Mouse (Mus musculus) CH12.LX (cell line): ENCODE data around the gene Slc4a7. TPM values are rescaled to one million over a fixed set of nuclear protein-coding genes. Genes with fewer than 3 reads are reported as not detected.

ENCODE experiments used
- DNase-seq: peaks from one replicate; pipeline ENCODE4 v3.0.0-alpha.2; 2013; ENCODE audit errors: extremely low read depth
- H3K27ac ChIP-seq: 2 replicates; pipeline ENCODE4 v1.5.1; 2012; ENCODE audit warnings: low read depth, mild to moderate bottlenecking, control low read depth, moderate library complexity; ENCODE audit not compliant: insufficient read depth
- H3K27me3 ChIP-seq: replicated peaks from 2 replicates; pipeline ENCODE3; 2012; ENCODE audit warnings: inconsistent platforms
- H3K36me3 ChIP-seq, 2 experiments: replicated peaks in 1 of 2; 2 replicates each; pipeline versions ENCODE3 to v1.6.1; 2012; ENCODE audit warnings: inconsistent platforms in 1 of 2, low read length in 1 of 2, mild to moderate bottlenecking in 1 of 2, mixed read lengths in 1 of 2, moderate library complexity in 1 of 2; ENCODE audit not compliant: control insufficient read depth in 1 of 2, insufficient read depth in 1 of 2
- H3K4me1 ChIP-seq, 2 experiments: 2 replicates each; pipeline ENCODE4 v1.6.1; 2012; ENCODE audit warnings: inconsistent platforms in 1 of 2, moderate library complexity in 1 of 2; ENCODE audit not compliant: insufficient read depth in 2 of 2, control insufficient read depth in 1 of 2
- H3K4me2 ChIP-seq: 2 replicates; pipeline ENCODE4 v1.6.1; 2012; ENCODE audit warnings: low read depth, mild to moderate bottlenecking, control low read depth; ENCODE audit not compliant: poor library complexity, insufficient read depth, severe bottlenecking
- H3K4me3 ChIP-seq, 3 experiments: fragments of 150-350 bp in 1 of 3; sonication (generic) in 1 of 3; replicated peaks in 1 of 3; 2 replicates each; pipeline versions ENCODE3 to v1.5.1; 2011 to 2012; ENCODE audit warnings: low read depth in 2 of 3, low read length in 2 of 3, mild to moderate bottlenecking in 2 of 3, moderate library complexity in 2 of 3, control low read depth in 1 of 3, improper control_type of control experiment in 1 of 3, inconsistent platforms in 1 of 3, mixed read lengths in 1 of 3; ENCODE audit not compliant: poor library complexity in 1 of 3
- H3K79me2 ChIP-seq: replicated peaks from 2 replicates; pipeline ENCODE4 v1.6.1; 2012; ENCODE audit warnings: mild to moderate bottlenecking, moderate library complexity; ENCODE audit not compliant: control insufficient read depth, poor library complexity, insufficient read depth, severe bottlenecking; ENCODE audit errors: extremely low read depth
- H3K9ac ChIP-seq: 2 replicates; pipeline ENCODE4 v1.6.1; 2012; ENCODE audit warnings: low read depth, mild to moderate bottlenecking, control low read depth, moderate library complexity; ENCODE audit not compliant: insufficient read depth
- H3K9me3 ChIP-seq: replicated peaks from 2 replicates; pipeline ENCODE3; 2012; ENCODE audit warnings: low read length, inconsistent platforms, mixed read lengths
- CHD1 ChIP-seq: IDR thresholded peaks from 2 replicates; pipeline ENCODE4 v1.6.1; 2012; ENCODE audit warnings: low read depth, low read length, improper control_type of control experiment, inconsistent platforms
- CHD2 ChIP-seq: IDR thresholded peaks from 2 replicates; pipeline ENCODE4 v1.6.1; 2011; ENCODE audit warnings: low read length, improper control_type of control experiment
- E2F4 ChIP-seq: IDR thresholded peaks from 2 replicates; pipeline ENCODE4 v1.6.1; 2011; ENCODE audit warnings: low read depth, low read length, improper control_type of control experiment; ENCODE audit not compliant: insufficient replicate concordance
- ELF1 ChIP-seq: IDR thresholded peaks from 2 replicates; pipeline ENCODE4 v1.6.1; 2014; ENCODE audit warnings: low read depth, mild to moderate bottlenecking, inconsistent platforms, low read length, improper control_type of control experiment
- EP300 ChIP-seq: IDR thresholded peaks from 2 replicates; pipeline ENCODE4 v1.6.1; 2011; ENCODE audit warnings: low read length, improper control_type of control experiment
- GABPA ChIP-seq: IDR thresholded peaks from 2 replicates; pipeline ENCODE4 v1.6.1; 2012; ENCODE audit warnings: low read depth, low read length, improper control_type of control experiment, inconsistent platforms; ENCODE audit not compliant: insufficient replicate concordance
- IRF4 ChIP-seq: IDR thresholded peaks from 2 replicates; pipeline ENCODE4 v1.6.1; 2014; ENCODE audit warnings: low read depth, mild to moderate bottlenecking, inconsistent platforms, low read length, improper control_type of control experiment
- KAT2A ChIP-seq: IDR thresholded peaks from 2 replicates; pipeline ENCODE4 v1.6.1; 2012; ENCODE audit warnings: low read length, improper control_type of control experiment, inconsistent platforms; ENCODE audit not compliant: insufficient replicate concordance
- MAX ChIP-seq: IDR thresholded peaks from 2 replicates; pipeline ENCODE4 v1.6.1; 2011; ENCODE audit warnings: low read length, improper control_type of control experiment
- MEF2A ChIP-seq: IDR thresholded peaks from 2 replicates; pipeline ENCODE4 v1.6.1; 2014; ENCODE audit warnings: low read depth, mild to moderate bottlenecking, inconsistent platforms, low read length, improper control_type of control experiment, borderline replicate concordance
- MXI1 ChIP-seq: IDR thresholded peaks from 2 replicates; pipeline ENCODE4 v1.6.1; 2011; ENCODE audit warnings: mild to moderate bottlenecking, low read depth, low read length, improper control_type of control experiment
- MYC ChIP-seq: IDR thresholded peaks from 2 replicates; pipeline ENCODE4 v1.6.1; 2011; ENCODE audit warnings: low read depth, mild to moderate bottlenecking, improper control_type of control experiment, low read length
- NELFE ChIP-seq: IDR thresholded peaks from 2 replicates; pipeline ENCODE4 v1.6.1; 2011; ENCODE audit warnings: low read depth, low read length, improper control_type of control experiment
- NRF1 ChIP-seq: IDR thresholded peaks from 2 replicates; pipeline ENCODE4 v1.6.1; 2014; ENCODE audit warnings: low read depth, mild to moderate bottlenecking, inconsistent platforms, low read length, improper control_type of control experiment, moderate library complexity
- PAX5 ChIP-seq: IDR thresholded peaks from 2 replicates; pipeline ENCODE4 v1.6.1; 2012; ENCODE audit warnings: low read length, inconsistent platforms, mixed read lengths
- POLR2AphosphoS2 ChIP-seq: IDR thresholded peaks from 2 replicates; pipeline ENCODE4 v1.6.1; 2011; ENCODE audit warnings: low read depth, low read length, improper control_type of control experiment
- RCOR1 ChIP-seq: conservative IDR thresholded peaks from 2 replicates; pipeline ENCODE4 v1.6.1; 2012; ENCODE audit warnings: low read depth, mild to moderate bottlenecking, inconsistent platforms, low read length, improper control_type of control experiment
- SIN3A ChIP-seq: IDR thresholded peaks from 2 replicates; pipeline ENCODE4 v1.6.1; 2012; ENCODE audit warnings: low read length, improper control_type of control experiment, inconsistent platforms
- TCF12 ChIP-seq: IDR thresholded peaks from 2 replicates; pipeline ENCODE4 v1.6.1; 2014; ENCODE audit warnings: low read depth, mild to moderate bottlenecking, inconsistent platforms, low read length, improper control_type of control experiment
- USF2 ChIP-seq: conservative IDR thresholded peaks from 2 replicates; pipeline ENCODE4 v1.6.1; 2011; ENCODE audit warnings: low read depth, low read length, improper control_type of control experiment
- ZNF384 ChIP-seq: IDR thresholded peaks from 2 replicates; pipeline ENCODE4 v1.6.1; 2012; ENCODE audit warnings: low read depth, low read length, improper control_type of control experiment, inconsistent platforms
- dilution Hi-C: fragments of 300-500 bp; cut with MboI; formaldehyde crosslinking; loops from 2 replicates; pipeline ENCODE4 v1.14.3; 2020; ENCODE audit warnings: low sequenced_read_pairs; ENCODE audit not compliant: extremely low pct_unique_long_range_greater_than_20kb, extremely low pct_ligation_motif_present
- in situ Hi-C: fragments of 300-500 bp; cut with MboI; formaldehyde crosslinking; loops from 3 replicates; pipeline ENCODE4 v1.14.3; 2019; ENCODE audit warnings: low sequenced_read_pairs, low pct_ligation_motif_present, low pct_unique_long_range_greater_than_20kb, mixed read lengths
- polyA plus RNA-seq: library from polyadenylated mRNA; unstranded; fragments of >175 nt; gene quantifications from 2 replicates; pipeline ENCODE4 v1.2.1, GENCODE M21; 2012; ENCODE audit warnings: low read depth; ENCODE audit not compliant: insufficient read length
- total RNA-seq, 2 experiments: library from RNA; depleted of rRNA; stranded (reverse); fragments of 300-350 nt in 1 of 2; fragments of >200 nt in 1 of 2; gene quantifications; 2 replicates each; pipeline ENCODE4 v1.2.3; 2012 to 2014

Slc4a7 gene
- total and polyA plus RNA-seq, 3 experiments: 13.6 to 19.0 (median 17.6) TPM

- DNase-seq: no peak
- no peak overlapping the region for H3K9ac ChIP-seq
- no peaks in the 10 kb centered on the region for H3K36me3 ChIP-seq
- no peak overlapping the region for H3K4me2 ChIP-seq
- dilution Hi-C loops (no loop called here), in situ Hi-C loops (no loop called here)
- H3K4me1 ChIP-seq: peaks cover 3 to 48% of the 10 kb centered on the region in 2 experiments; a peak in 2 of 4 replicates
- H3K27ac ChIP-seq: no peak overlapping the region
- H3K9me3 ChIP-seq: no peaks in the 10 kb centered on the region
- TF ChIP-seq USF2 (no peak), E2F4 (no peak), POLR2AphosphoS2 (no peak), NELFE (no peak)
- H3K79me2 ChIP-seq: no peaks in the 10 kb centered on the region
- H3K4me3 ChIP-seq: no peak overlapping the region
- H3K27me3 ChIP-seq: no peaks in the 10 kb centered on the region
These were observed 16.0 kb upstream of the Slc4a7 start for GRCm38 (mm10) chr14:14686101-14686551.

GRCm38 (mm10) chr14:14687258-14687890 is 14.7 kb upstream of the Slc4a7 start:
- dilution Hi-C loops: no loop called here
- no peak overlapping the region for H3K9ac ChIP-seq
- no peak overlapping the region for H3K27ac ChIP-seq
- H3K79me2 ChIP-seq: no peaks in the 10 kb centered on the region
- in situ Hi-C loops: no loop called here
- H3K4me2 ChIP-seq: no peak overlapping the region
- no peak for DNase-seq
- no peaks in the 10 kb centered on the region for H3K36me3 ChIP-seq
- TF ChIP-seq KAT2A (no peak), USF2 (no peak), GABPA (no peak), EP300 (no peak), SIN3A (no peak), NELFE (no peak), ZNF384 (no peak), IRF4 (no peak), CHD2 (no peak), MEF2A (no peak), ELF1 (no peak), MAX (no peak), RCOR1 (no peak), NRF1 (no peak), CHD1 (no peak), PAX5 (no peak), MYC (no peak), POLR2AphosphoS2 (no peak), TCF12 (no peak), MXI1 (no peak)
- peaks cover 3 to 38% of the 10 kb centered on the region in 2 experiments; a peak in 2 of 4 replicates for H3K4me1 ChIP-seq
- H3K4me3 ChIP-seq: no peak overlapping the region
- no peaks in the 10 kb centered on the region for H3K27me3 ChIP-seq
- no peaks in the 10 kb centered on the region for H3K9me3 ChIP-seq
